Mouse (Mus musculus): ENCODE measurements around the gene Gm17018. TPM values are rescaled to one million over a fixed set of nuclear protein-coding genes. Genes with fewer than 3 reads are reported as not detected.

The Gm17018 gene
- polyA plus RNA-seq, 1 experiment from 2014 or later, result 45.5 TPM

- ATAC-seq (ENCODE audit: insufficient number of reproducible peaks, insufficient read depth, low FRiP score, low TSS enrichment, low read depth), result no peak
- H3K4me1 ChIP-seq, result no peaks in the 10 kb centered on the region
- 72% methylated on average over 6 of the region's 6 CpGs for WGBS
- peaks cover 6% of the 10 kb centered on the region; the same call in 1 of the 2 replicates for H3K27me3 ChIP-seq
- peaks cover 43% of the 10 kb centered on the region for H3K36me3 ChIP-seq
- H3K9ac ChIP-seq, result no peak overlapping the region
- no peak overlapping the region for H3K4me3 ChIP-seq
- no peak overlapping the region for H3K4me2 ChIP-seq
- H3K27ac ChIP-seq, result no peak overlapping the region
- H3K9me3 ChIP-seq, result no peaks in the 10 kb centered on the region
Observed at GRCm38 (mm10) chr19:45552187-45552586, 8.2 kb upstream of the Gm17018 start.

- Histone ChIP-seq H3K4me3 (no peak overlapping the region), H3K4me2 (no peak overlapping the region), H3K27ac (no peak overlapping the region), H3K36me3 (peaks cover 48% of the 10 kb centered on the region), H3K4me1 (no peaks in the 10 kb centered on the region; the same call in 1 of the 2 replicates), H3K9me3 (no peaks in the 10 kb centered on the region), H3K27me3 (peaks cover 6% of the 10 kb centered on the region; the same call in 1 of the 2 replicates), H3K9ac (no peak overlapping the region)
- WGBS, result 92% methylated on average over 11 of the region's 11 CpGs
- ATAC-seq (ENCODE audit: insufficient number of reproducible peaks, insufficient read depth, low FRiP score, low TSS enrichment, low read depth), result no peak
Observed at GRCm38 (mm10) chr19:45554136-45554535, 6.3 kb upstream of the Gm17018 start.

GRCm38 (mm10) chr19:45565925-45566715 is 5.7 kb downstream of the Gm17018 start:
- peak overlapping the region; percentile 11; the same call in 1 of the 2 replicates for H3K27ac ChIP-seq
- H3K27me3 ChIP-seq, result no peaks in the 10 kb centered on the region
- no peak overlapping the region for H3K9ac ChIP-seq

GRCm38 (mm10) chr19:45567367-45567766 is 7.0 kb downstream of the Gm17018 start:
- Histone ChIP-seq H3K36me3 (peaks cover 9% of the 10 kb centered on the region), H3K9ac (0 out of 2 replicates have a peak overlapping the region, but pooled peaks have one; percentile 22), H3K4me1 (peaks cover 40% of the 10 kb centered on the region), H3K4me3 (no peak overlapping the region), H3K27me3 (no peaks in the 10 kb centered on the region), H3K4me2 (no peak overlapping the region), H3K9me3 (no peaks in the 10 kb centered on the region), H3K27ac (0 out of 2 replicates have a peak overlapping the region, but pooled peaks have one; percentile 11)
- 19% methylated on average over 14 of the region's 14 CpGs for WGBS
- ATAC-seq (ENCODE audit: insufficient number of reproducible peaks, insufficient read depth, low FRiP score, low TSS enrichment, low read depth), result no peak

More at GRCm38 (mm10) chr19:45565925-45566715, 5.7 kb downstream of the Gm17018 start:
- WGBS, result 57% methylated on average over 15 of the region's 15 CpGs
- no peak overlapping the region for H3K4me3 ChIP-seq
- H3K4me2 ChIP-seq, result no peak overlapping the region
- H3K4me1 ChIP-seq, result peaks cover 40% of the 10 kb centered on the region
- no peaks in the 10 kb centered on the region for H3K36me3 ChIP-seq
- H3K9me3 ChIP-seq, result no peaks in the 10 kb centered on the region
- no peak for ATAC-seq (ENCODE audit: insufficient number of reproducible peaks, insufficient read depth, low FRiP score, low TSS enrichment, low read depth)

- 67% methylated on average over 6 of the region's 6 CpGs for WGBS
- Histone ChIP-seq H3K9ac (no peak overlapping the region), H3K4me3 (no peak overlapping the region), H3K36me3 (peaks cover 28% of the 10 kb centered on the region), H3K4me1 (peaks cover 46% of the 10 kb centered on the region), H3K4me2 (no peak overlapping the region), H3K9me3 (no peaks in the 10 kb centered on the region), H3K27ac (no peak overlapping the region), H3K27me3 (no peaks in the 10 kb centered on the region)
- no peak for ATAC-seq (ENCODE audit: insufficient number of reproducible peaks, insufficient read depth, low FRiP score, low TSS enrichment, low read depth)
Observed at GRCm38 (mm10) chr19:45573033-45573432, 12.6 kb downstream of the Gm17018 start.

- Histone ChIP-seq H3K27me3 (no peaks in the 10 kb centered on the region), H3K36me3 (peaks cover 36% of the 10 kb centered on the region), H3K27ac (no peak overlapping the region), H3K4me2 (no peak overlapping the region), H3K4me1 (peaks cover 42% of the 10 kb centered on the region), H3K4me3 (no peak overlapping the region), H3K9me3 (no peaks in the 10 kb centered on the region), H3K9ac (no peak overlapping the region)
- 21% methylated on average over 6 of the region's 6 CpGs for WGBS
- peak; percentile 52; the same call in 1 of the 2 replicates for ATAC-seq (ENCODE audit: insufficient number of reproducible peaks, insufficient read depth, low FRiP score, low TSS enrichment, low read depth)
Observed at GRCm38 (mm10) chr19:45573861-45574267, 13.4 kb downstream of the Gm17018 start.

GRCm38 (mm10) chr19:45574339-45574898 is 14.0 kb downstream of the Gm17018 start:
- no peak overlapping the region; the same call in 1 of the 2 replicates for H3K9ac ChIP-seq
- H3K4me3 ChIP-seq, result no peak overlapping the region
- H3K27ac ChIP-seq, result peak overlapping the region; percentile 60
- H3K4me2 ChIP-seq, result no peak overlapping the region
- H3K36me3 ChIP-seq, result peaks cover 41% of the 10 kb centered on the region
- WGBS, result 54% methylated on average over 7 of the region's 7 CpGs
- peaks cover 40% of the 10 kb centered on the region for H3K4me1 ChIP-seq
- H3K9me3 ChIP-seq, result no peaks in the 10 kb centered on the region
- no peaks in the 10 kb centered on the region for H3K27me3 ChIP-seq
- ATAC-seq (ENCODE audit: insufficient number of reproducible peaks, insufficient read depth, low FRiP score, low TSS enrichment, low read depth), result no peak

- no peak for ATAC-seq (ENCODE audit: insufficient number of reproducible peaks, insufficient read depth, low FRiP score, low TSS enrichment, low read depth)
- H3K27me3 ChIP-seq, result no peaks in the 10 kb centered on the region
Observed at GRCm38 (mm10) chr19:45574941-45575631, 14.7 kb downstream of the Gm17018 start.

GRCm38 (mm10) chr19:45575632-45576001 is 15.2 kb downstream of the Gm17018 start:
- H3K9me3 ChIP-seq, result no peaks in the 10 kb centered on the region
- no peak overlapping the region for H3K27ac ChIP-seq
- peaks cover 47% of the 10 kb centered on the region for H3K36me3 ChIP-seq
- 9% methylated on average over 8 of the region's 8 CpGs for WGBS
- 0 out of 2 replicates have a peak overlapping the region, but pooled peaks have one; percentile 3 for H3K4me2 ChIP-seq
- peaks cover 42% of the 10 kb centered on the region for H3K4me1 ChIP-seq
- ATAC-seq (ENCODE audit: insufficient number of reproducible peaks, insufficient read depth, low FRiP score, low TSS enrichment, low read depth), result no peak
- no peaks in the 10 kb centered on the region for H3K27me3 ChIP-seq
- H3K9ac ChIP-seq, result 0 out of 2 replicates have a peak overlapping the region, but pooled peaks have one; percentile 17
- H3K4me3 ChIP-seq, result no peak overlapping the region

More at GRCm38 (mm10) chr19:45574941-45575631, 14.7 kb downstream of the Gm17018 start:
- Histone ChIP-seq H3K27ac (peak overlapping the region; percentile 60; the same call in 1 of the 2 replicates), H3K4me2 (0 out of 2 replicates have a peak overlapping the region, but pooled peaks have one; percentile 3), H3K9me3 (no peaks in the 10 kb centered on the region), H3K4me1 (peaks cover 39% of the 10 kb centered on the region), H3K4me3 (no peak overlapping the region), H3K36me3 (peaks cover 47% of the 10 kb centered on the region), H3K9ac (0 out of 2 replicates have a peak overlapping the region, but pooled peaks have one; percentile 17)
- 39% methylated on average over 19 of the region's 19 CpGs for WGBS

- Histone ChIP-seq H3K4me1 (peaks cover 47% of the 10 kb centered on the region), H3K36me3 (peaks cover 43% of the 10 kb centered on the region), H3K4me3 (no peak overlapping the region), H3K9ac (no peak overlapping the region), H3K27me3 (no peaks in the 10 kb centered on the region), H3K4me2 (no peak overlapping the region), H3K27ac (no peak overlapping the region), H3K9me3 (no peaks in the 10 kb centered on the region)
- 80% methylated on average over 14 of the region's 14 CpGs for WGBS
- ATAC-seq (ENCODE audit: insufficient number of reproducible peaks, insufficient read depth, low FRiP score, low TSS enrichment, low read depth), result no peak
Observed at GRCm38 (mm10) chr19:45577141-45577750, 16.8 kb downstream of the Gm17018 start.

- Histone ChIP-seq H3K9me3 (no peaks in the 10 kb centered on the region), H3K9ac (no peak overlapping the region), H3K4me2 (no peak overlapping the region), H3K36me3 (peaks cover 39% of the 10 kb centered on the region), H3K27ac (no peak overlapping the region), H3K27me3 (no peaks in the 10 kb centered on the region), H3K4me3 (no peak overlapping the region), H3K4me1 (peaks cover 46% of the 10 kb centered on the region)
- 88% methylated on average over 12 of the region's 12 CpGs for WGBS
- ATAC-seq (ENCODE audit: insufficient number of reproducible peaks, insufficient read depth, low FRiP score, low TSS enrichment, low read depth), result no peak
Observed at GRCm38 (mm10) chr19:45578976-45579375, 18.6 kb downstream of the Gm17018 start.

All from embryonic facial prominence, embryonic 13.5 days (tissue).